Mouse (Mus musculus) gonadal fat pad, adult 2 months (tissue): Measurements from ENCODE around the gene Snrnp200. TPM values are rescaled to one million over a fixed set of nuclear protein-coding genes. Genes with fewer than 3 reads are reported as not detected.
"Not testable (repeated sequence)": the region's sequence is repeated elsewhere in the genome, so short reads cannot be mapped to it uniquely, and the experiment has no call there.

Source experiments
- DNase-seq: peaks from one replicate; pipeline ENCODE4 v3.0.0-alpha.2; 2012; ENCODE audit warnings: low read depth
- polyA plus RNA-seq: library from polyadenylated mRNA; depleted of rRNA; stranded (reverse); fragments of >200 nt; gene quantifications from 2 replicates; pipeline ENCODE4 v1.2.3, GENCODE M21; 2012; rRNA removed

The Snrnp200 gene
- polyA plus RNA-seq, result 50.9 and 53.5 TPM in 2 replicates

- peak; percentile 89 for DNase-seq
Measured at GRCm38 (mm10) chr2:127207547-127208451, at the start of gene Snrnp200, which contains the start of gene 1810024B03Rik. TSS of gene Snrnp200 (plus strand) at chr2:127208386. TSS of gene 1810024B03Rik (minus strand) at chr2:127208280.

GRCm38 (mm10) chr2:127165675-127166074, 42.5 kb upstream of the Snrnp200 start:
- DNase-seq, result no peak

GRCm38 (mm10) chr2:127166261-127166660, 41.9 kb upstream of the Snrnp200 start:
- DNase-seq, result not testable (repeated sequence)

DNA sequence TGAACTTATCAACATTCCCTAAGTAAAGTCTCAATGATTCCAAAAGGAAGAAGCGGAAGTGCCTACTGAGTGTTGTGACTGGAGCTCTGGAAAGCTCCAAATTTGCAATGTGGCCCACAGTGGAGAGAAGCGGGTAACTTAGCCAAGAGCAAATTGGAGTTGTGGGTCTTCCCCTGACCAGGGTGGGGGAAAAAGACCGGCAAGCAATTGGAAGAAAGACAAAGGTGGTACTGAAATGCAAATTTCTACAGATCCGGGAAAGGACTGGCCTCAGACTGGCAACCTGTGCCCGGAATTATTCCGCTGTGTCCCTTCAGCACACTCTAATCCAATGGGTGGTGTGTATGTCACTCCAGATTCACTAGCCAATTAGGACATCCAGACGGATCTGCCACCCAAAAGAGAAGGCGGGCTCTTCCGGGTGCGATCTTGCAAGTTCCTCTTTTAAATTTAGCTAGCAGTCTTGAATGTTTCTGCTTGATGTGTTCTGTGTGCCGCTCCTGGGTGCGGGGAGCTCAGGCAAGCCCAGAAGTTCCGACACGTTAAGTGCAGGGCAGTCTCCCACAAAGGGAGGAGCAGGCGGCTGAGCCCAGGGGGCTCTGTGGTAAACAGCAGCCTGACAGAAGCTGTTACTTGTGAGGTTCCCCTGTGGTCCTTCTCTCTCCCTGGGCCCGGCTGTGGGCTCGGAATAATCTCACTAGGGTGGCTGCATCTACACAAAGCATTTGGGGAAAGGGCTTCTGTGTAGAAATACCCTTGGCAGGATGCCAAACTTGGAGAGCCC, 25.4 kb upstream of the Snrnp200 start:
- peak; percentile 63 for DNase-seq

- DNase-seq, result no peak
Measured at GRCm38 (mm10) chr2:127189574-127189973, 18.6 kb upstream of the Snrnp200 start.

DNA sequence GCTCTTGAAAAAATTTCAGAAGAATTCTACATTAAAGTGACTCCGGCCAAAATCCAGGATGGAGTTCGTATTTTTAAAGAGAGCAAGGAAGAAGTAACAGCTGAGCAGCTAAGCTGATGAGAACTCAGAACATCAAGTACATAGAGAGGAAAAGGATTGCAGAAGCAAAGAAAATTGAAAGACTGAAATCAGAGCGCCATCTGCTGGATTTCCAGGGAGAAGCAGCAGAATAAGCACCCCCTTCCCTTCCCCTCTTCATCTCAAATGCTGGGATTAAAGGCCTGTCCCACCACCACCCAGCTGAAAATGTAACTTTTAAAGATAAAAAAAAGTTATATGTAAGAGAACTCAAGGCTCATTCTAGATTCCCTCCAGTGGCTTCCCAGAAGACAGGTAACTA, 3.3 kb upstream of the Snrnp200 start:
- no peak for DNase-seq

GRCm38 (mm10) chr2:127205936-127206335, 2.2 kb upstream of the Snrnp200 start:
- DNase-seq, result not testable (repeated sequence)

DNA sequence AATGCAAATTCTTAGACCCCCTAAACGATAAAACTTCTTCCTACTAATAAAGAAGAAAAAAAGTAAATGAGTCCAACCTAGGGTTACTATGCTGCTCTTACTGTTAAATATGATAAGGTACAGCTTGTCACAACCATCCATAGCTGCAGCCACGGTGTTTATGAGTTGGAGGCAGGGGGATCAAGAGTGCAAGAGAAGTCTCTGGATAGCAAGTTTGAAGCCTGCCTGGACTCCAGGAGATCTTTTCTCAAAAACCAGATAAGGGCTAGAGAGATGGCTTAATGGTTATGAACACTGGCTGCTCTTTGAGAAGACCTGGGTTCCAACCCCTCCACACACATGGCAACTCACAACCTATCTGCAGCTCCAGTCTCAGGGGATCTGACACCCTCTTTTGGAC, 1.3 kb upstream of the Snrnp200 start:
- no peak for DNase-seq

DNA sequence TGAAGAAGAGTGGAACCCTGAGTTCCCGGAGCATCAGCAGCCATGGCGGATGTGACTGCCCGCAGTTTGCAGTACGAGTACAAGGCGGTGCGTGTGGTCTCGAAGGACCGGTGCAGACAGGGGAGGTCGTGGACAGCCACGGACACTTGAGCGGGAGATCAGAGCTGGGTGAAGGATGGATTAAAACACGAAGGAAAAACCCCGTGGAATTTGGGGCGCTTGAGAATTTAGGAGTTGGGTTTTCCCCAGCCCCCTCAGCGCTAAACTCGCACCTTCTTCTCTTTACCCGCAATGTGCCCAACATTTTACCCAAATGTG, 225 bp downstream of the Snrnp200 start:
- DNase-seq, result no peak

GRCm38 (mm10) chr2:127210701-127211100, 2.5 kb downstream of the Snrnp200 start:
- DNase-seq, result no peak

DNA sequence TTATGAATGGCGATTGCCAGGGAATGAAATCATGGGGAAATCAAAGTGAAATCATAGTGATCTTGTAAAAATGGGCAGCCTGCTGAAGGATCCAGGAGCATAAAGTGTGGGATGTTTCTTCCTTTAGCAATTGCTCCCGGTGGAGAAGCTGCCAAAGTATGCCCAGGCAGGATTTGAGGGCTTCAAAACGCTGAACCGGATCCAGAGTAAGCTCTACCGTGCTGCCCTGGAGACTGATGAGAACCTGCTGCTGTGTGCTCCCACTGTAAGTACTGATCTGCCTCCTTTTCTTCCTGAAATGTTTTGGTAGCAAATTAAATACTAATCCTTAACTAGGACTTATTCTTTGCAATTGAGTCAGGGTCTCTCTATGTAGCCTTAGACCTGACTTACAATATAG, 9.6 kb downstream of the Snrnp200 start:
- DNase-seq, result no peak

DNA sequence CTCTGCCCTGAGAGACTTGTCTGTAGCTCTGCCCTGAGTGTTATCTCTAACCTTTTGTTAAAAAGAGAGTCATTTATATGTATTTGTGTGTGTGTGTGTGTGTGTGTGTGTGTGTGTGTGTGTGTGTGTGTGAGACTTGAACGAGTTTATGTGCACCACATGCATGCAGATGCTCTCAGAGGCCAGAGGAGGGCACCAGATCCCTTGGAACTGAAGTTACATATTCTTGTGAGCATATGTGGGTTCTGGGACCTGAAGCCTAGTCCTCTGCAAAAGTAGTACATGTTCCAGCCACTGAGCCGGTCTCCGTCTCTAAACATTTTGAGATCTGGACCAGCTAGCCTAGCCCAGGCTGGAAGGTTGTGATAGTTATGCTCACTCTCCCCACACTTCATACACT, 17.1 kb downstream of the Snrnp200 start:
- DNase-seq, result no peak

- no peak for DNase-seq
Measured at GRCm38 (mm10) chr2:127237897-127238610, 29.9 kb downstream of the Snrnp200 start.

GRCm38 (mm10) chr2:127240065-127240464, 31.9 kb downstream of the Snrnp200 start:
- no peak for DNase-seq

DNA sequence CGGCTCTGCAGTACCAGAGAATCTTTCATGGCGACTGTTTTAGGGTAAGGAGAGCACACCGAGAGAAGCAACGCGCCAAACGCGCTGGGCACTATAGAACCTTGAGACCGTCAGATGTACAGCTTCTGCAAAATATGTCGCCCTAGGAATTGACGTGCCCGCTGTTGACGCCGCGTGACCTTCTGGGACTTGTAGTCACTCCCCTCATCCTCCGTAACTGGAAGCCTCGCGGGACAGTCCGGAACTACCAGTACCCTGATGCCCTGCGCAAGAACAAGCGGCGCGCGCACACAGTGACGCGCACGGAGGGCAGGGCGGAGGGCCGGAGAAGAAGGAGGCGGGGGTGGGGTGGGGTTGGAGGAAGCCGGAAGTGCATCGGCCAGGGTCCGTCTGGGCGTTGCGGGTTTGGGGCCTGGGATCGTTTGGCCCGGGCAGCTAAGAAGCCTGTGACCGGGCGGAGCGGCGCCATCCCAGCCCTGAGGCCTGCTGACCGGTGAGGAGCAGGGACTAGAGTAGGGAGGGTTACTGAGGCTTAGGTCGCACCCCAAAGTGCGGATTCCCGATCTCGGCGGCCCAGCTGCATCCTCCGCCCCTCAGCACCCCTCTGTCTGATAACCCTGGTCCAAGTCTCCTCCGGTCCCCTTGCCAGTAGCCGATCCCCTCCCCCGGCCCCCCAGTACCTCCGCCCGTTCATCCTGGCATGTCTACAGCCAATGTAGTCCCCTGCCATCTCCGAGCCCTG, 39.6 kb downstream of the Snrnp200 start, which contains the start of the genes Ciao1 and Tmem127:
Gene Ciao1, minus strand, starts transcription at position 225 of the 742 bp plus-strand sequence.
Gene Tmem127, plus strand, starts transcription at position 317 of the 742 bp plus-strand sequence.
- DNase-seq, result peak; percentile 84

- no peak for DNase-seq
Measured at GRCm38 (mm10) chr2:127248334-127249004, 40.3 kb downstream of the Snrnp200 start.

- no peak for DNase-seq
Measured at GRCm38 (mm10) chr2:127250291-127251008, 42.3 kb downstream of the Snrnp200 start.

GRCm38 (mm10) chr2:127251457-127251856, 43.3 kb downstream of the Snrnp200 start:
- no peak for DNase-seq

DNA sequence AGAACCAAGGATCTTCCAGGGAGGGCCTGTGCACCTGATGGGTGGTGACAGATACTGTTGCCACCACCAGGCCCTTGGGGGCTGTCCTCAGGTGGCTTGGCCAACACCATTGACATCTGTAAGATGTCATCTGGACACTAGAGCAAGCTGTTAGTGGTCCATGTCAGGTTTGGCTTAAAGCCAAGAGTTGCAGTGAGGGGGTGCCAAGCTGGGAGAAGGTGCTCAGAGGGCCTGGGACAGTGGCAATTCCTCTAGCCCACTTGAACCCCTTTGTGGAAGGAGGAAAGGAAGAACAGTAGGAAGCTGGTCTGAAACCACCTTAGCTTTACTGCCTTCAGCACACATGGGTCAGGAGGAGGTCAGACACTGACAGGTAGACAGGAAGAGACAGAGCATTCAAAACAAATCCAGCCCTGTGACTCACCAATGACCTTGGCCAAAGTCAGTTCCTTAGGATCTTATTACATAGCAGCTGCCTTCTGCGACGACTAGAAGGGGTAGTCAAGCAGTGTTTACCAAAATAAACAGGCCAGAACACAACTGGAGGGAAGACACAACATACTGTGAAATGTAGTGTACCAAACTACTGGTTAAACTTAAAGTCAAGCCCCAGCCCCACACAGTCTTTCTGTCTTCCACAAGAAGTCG, 43.8 kb downstream of the Snrnp200 start:
- no peak for DNase-seq
